Mouse (Mus musculus): ENCODE measurements around the gene Ptpre. TPM values are rescaled to one million over a fixed set of nuclear protein-coding genes. Genes with fewer than 3 reads are reported as not detected.

Gene Ptpre
- polyA plus RNA-seq, 1 experiment, result 19.7 TPM

DNA sequence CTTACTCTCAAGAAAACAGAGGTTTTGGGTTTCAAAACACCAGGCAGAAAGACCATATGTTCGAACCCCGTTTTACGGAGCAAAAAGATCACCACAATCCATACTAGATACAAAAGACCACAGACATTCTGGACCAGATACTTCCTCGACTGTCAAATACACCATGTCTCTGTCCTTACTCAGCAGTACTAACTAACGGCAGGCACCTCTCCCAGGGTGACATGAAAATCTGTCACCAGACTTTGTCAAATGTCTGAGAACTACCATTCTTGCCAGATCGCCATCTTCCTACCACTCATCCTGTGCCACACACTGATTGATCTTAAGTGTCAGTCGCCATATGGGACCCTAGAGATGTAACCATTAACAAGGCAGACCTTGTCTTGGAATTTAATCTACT, 177.9 kb downstream of the Ptpre start:
- Histone ChIP-seq H3K4me3 (ENCODE audit: control insufficient read depth, insufficient read depth, low read length) (peak overlapping the region; percentile 96; the same call in 1 of the 2 replicates), H3K27ac (ENCODE audit: control insufficient read depth, insufficient read depth, low read length) (no peak overlapping the region; the same call in 1 of the 2 replicates), H3K27me3 (ENCODE audit: control insufficient read depth, insufficient read depth, low read length) (no peaks in the 10 kb centered on the region), H3K36me3 (ENCODE audit: control insufficient read depth, insufficient read depth, low read length) (peaks cover 6% of the 10 kb centered on the region; the same call in 1 of the 2 replicates), H3K4me1 (replicated peaks; ENCODE audit: control insufficient read depth, insufficient read depth, low read length) (peaks cover 9% of the 10 kb centered on the region)
- 1% methylated on average over 7 of the region's 7 CpGs for WGBS
- TF ChIP-seq POLR2A (IDR thresholded peaks at IDR 0.05; ENCODE audit: control insufficient read depth, extremely low read depth, insufficient read depth, low read length, poor library complexity), result no peak
- no peak for TF ChIP-seq CTCF (IDR thresholded peaks at IDR 0.05; ENCODE audit: borderline replicate concordance, control insufficient read depth, extremely low read depth, insufficient read depth, low read length, poor library complexity)
- no peak for DNase-seq

DNA sequence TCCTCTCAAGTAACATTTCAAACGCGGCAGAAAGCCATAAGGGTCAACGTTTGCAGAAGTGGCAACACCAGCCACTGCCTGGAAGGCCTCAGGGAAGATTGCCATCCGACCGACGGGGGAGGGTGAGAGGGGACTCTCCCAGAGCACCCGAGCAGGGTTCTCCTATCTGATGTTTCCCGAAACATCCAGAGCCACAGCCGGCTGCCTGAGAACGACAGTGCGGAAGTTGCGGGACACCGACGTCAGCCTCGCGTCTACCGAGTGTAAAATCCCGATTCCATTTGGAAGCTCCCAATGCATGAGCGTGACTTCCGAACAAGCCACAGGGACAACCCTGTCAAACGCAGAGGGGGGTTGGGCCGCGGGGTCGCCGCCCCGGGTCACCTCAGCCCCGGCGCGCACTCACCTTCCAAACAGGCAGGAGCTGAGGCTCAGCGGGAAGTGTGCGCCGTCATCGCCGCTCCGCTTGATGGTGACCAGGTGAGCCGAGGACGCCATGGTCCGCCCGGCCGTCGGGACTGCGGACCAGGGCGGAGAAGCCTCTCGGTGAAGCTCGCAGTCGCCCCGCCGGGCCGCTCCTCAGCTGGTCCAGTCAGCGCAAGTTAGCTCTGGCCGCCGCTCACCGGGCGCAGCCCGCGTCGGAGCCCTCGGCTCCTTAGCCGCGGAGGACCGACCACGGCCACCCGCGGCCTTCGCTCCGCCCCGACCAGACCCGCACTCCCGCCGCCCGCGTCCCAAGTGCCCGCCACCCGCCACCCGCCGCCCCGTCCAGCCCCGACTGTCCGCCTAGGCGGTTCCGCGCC, 178.6 kb downstream of the Ptpre start, which contains the start of gene Mki67:
Mki67 (minus strand) TSS at position 720 of the 803 bp plus-strand sequence.
- DNase-seq, result peak; percentile 46
- Histone ChIP-seq H3K36me3 (ENCODE audit: control insufficient read depth, insufficient read depth, low read length) (no peaks in the 10 kb centered on the region; the same call in 1 of the 2 replicates), H3K4me1 (replicated peaks; ENCODE audit: control insufficient read depth, insufficient read depth, low read length) (peaks cover 9% of the 10 kb centered on the region), H3K4me3 (ENCODE audit: control insufficient read depth, insufficient read depth, low read length) (peak within 1 kb of the TSS; percentile 96), H3K27ac (ENCODE audit: control insufficient read depth, insufficient read depth, low read length) (peak within 1 kb of the TSS; percentile 51), H3K27me3 (ENCODE audit: control insufficient read depth, insufficient read depth, low read length) (no peaks in the 10 kb centered on the region)
- TF ChIP-seq POLR2A (IDR thresholded peaks at IDR 0.05; ENCODE audit: control insufficient read depth, extremely low read depth, insufficient read depth, low read length, poor library complexity) (no peak), CTCF (IDR thresholded peaks at IDR 0.05; ENCODE audit: borderline replicate concordance, control insufficient read depth, extremely low read depth, insufficient read depth, low read length, poor library complexity) (no peak)
- WGBS, result under 1% methylated on average over 77 of the region's 82 CpGs

DNA sequence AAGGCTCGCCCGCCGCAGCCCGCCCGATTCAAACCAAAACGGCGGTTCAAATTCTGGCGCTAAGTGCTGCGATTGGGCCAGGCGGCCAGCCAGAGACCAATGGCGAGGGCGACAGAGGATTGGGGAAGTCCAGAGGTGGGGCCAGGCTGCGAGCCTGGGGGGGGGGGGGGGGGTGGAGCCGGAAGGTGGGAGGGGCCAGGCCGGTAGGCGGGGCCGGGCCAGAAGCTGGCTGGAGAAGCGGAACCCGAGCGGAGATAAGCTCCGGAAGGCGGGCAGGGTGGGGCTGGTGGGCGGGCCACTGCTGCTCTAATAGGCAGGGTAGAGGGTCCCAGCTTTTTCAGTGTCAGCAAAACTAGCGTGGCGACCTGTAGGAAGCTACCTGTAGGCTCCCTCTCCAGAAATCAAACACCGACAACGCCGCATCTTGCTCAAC, 179.2 kb downstream of the Ptpre start:
- TF ChIP-seq CTCF (IDR thresholded peaks at IDR 0.05; ENCODE audit: borderline replicate concordance, control insufficient read depth, extremely low read depth, insufficient read depth, low read length, poor library complexity) (no peak), POLR2A (IDR thresholded peaks at IDR 0.05; ENCODE audit: control insufficient read depth, extremely low read depth, insufficient read depth, low read length, poor library complexity) (peak; percentile 31; the same call in 1 of the 2 replicates)
- Histone ChIP-seq H3K27me3 (ENCODE audit: control insufficient read depth, insufficient read depth, low read length) (no peaks in the 10 kb centered on the region), H3K4me1 (replicated peaks; ENCODE audit: control insufficient read depth, insufficient read depth, low read length) (peaks cover 9% of the 10 kb centered on the region), H3K4me3 (ENCODE audit: control insufficient read depth, insufficient read depth, low read length) (peak overlapping the region; percentile 96), H3K36me3 (ENCODE audit: control insufficient read depth, insufficient read depth, low read length) (no peaks in the 10 kb centered on the region), H3K27ac (ENCODE audit: control insufficient read depth, insufficient read depth, low read length) (peak overlapping the region; percentile 51)
- WGBS, result 0% methylated on average over 22 of the region's 28 CpGs
- DNase-seq, result peak; percentile 88

DNA sequence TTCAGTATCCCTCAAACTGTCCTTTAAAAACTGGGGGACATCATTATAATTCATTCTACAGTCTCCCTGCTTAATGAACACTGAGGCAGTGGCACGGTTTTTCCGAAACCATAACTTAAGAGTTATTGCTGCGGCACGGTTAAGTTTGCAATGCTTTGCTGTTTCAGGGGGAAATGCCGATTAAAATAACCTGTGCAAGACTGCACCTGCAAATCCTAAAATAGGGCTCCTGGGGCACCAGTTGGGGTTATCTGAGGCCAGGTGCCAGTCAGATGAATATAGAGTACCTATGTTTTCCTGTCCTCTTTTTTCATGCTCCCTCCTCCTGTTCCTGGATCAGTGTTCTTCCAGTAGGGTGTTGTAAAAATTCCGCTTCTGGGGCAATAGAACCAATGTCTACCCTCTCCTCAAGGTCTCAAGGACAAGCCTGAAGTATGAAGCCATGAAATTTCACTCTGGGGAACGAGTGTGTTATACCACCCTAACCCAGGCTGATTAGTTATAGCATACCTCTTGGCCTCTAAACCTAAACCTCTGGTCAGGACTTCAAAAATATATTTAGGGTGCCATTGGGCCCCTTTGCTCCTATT, 179.8 kb downstream of the Ptpre start:
- 27% methylated on average over 7 of the region's 7 CpGs for WGBS
- peak overlapping the region; percentile 56; the same call in 1 of the 2 replicates for H3K4me3 ChIP-seq (ENCODE audit: control insufficient read depth, insufficient read depth, low read length)
- H3K36me3 ChIP-seq (ENCODE audit: control insufficient read depth, insufficient read depth, low read length), result no peaks in the 10 kb centered on the region
- TF ChIP-seq POLR2A (IDR thresholded peaks at IDR 0.05; ENCODE audit: control insufficient read depth, extremely low read depth, insufficient read depth, low read length, poor library complexity), result no peak
- H3K27ac ChIP-seq (ENCODE audit: control insufficient read depth, insufficient read depth, low read length), result peak overlapping the region; percentile 51
- peak; percentile 25 for DNase-seq
- H3K27me3 ChIP-seq (ENCODE audit: control insufficient read depth, insufficient read depth, low read length), result no peaks in the 10 kb centered on the region
- peaks cover 9% of the 10 kb centered on the region for H3K4me1 ChIP-seq (replicated peaks; ENCODE audit: control insufficient read depth, insufficient read depth, low read length)

- no peak for TF ChIP-seq POLR2A (IDR thresholded peaks at IDR 0.05; ENCODE audit: control insufficient read depth, extremely low read depth, insufficient read depth, low read length, poor library complexity)
- TF ChIP-seq CTCF (IDR thresholded peaks at IDR 0.05; ENCODE audit: borderline replicate concordance, control insufficient read depth, extremely low read depth, insufficient read depth, low read length, poor library complexity), result no peak
- H3K27me3 ChIP-seq (ENCODE audit: control insufficient read depth, insufficient read depth, low read length), result no peaks in the 10 kb centered on the region
- no peak overlapping the region for H3K4me3 ChIP-seq (ENCODE audit: control insufficient read depth, insufficient read depth, low read length)
- WGBS, result 75% methylated on average over 7 of the region's 7 CpGs
- H3K36me3 ChIP-seq (ENCODE audit: control insufficient read depth, insufficient read depth, low read length), result no peaks in the 10 kb centered on the region
- H3K27ac ChIP-seq (ENCODE audit: control insufficient read depth, insufficient read depth, low read length), result no peak overlapping the region
- no peaks in the 10 kb centered on the region for H3K4me1 ChIP-seq (replicated peaks; ENCODE audit: control insufficient read depth, insufficient read depth, low read length)
- DNase-seq, result no peak
Observed at GRCm38 (mm10) chr7:135721436-135721992, 184.2 kb downstream of the Ptpre start.

DNA sequence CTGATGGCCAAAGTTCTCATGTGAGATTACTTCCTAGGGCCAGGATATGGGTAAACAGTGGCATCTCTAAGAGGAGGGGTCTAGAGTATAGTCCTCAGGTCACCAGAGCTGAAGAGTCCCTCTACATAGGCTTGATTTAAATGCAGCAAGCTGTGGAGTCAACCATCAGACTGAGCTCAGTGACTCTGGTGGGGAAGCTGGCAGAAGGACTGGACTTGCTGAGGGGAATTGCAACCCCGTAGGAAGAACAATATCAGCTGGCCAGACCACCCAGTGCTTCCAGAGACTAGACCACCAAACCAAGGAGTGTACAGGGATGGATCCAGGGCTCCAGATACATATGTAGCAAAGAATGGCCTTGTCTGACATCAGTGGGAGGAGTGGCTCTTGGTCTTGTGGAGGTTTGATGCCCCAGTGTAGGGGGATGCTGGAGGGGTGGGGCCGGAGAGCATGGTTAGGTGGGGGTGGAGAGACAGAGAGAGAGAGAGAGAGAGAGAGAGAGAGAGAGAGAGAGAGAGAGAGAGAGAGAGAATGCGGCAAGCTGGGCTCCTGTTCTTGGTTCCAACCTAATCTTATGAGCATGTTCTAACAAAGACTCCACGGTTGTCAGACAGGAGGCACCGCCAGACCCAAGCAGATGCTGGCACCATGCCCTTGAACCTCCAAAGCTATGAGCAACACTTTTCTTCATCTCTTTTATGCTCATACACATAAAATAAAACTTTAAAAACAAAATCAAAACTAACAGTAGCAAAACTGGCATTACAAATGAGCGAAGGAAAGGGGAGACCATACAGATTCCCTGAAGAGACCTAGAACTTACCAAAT, 184.9 kb downstream of the Ptpre start:
- no peak for DNase-seq
- Histone ChIP-seq H3K4me3 (ENCODE audit: control insufficient read depth, insufficient read depth, low read length) (no peak overlapping the region), H3K27me3 (ENCODE audit: control insufficient read depth, insufficient read depth, low read length) (no peaks in the 10 kb centered on the region), H3K27ac (ENCODE audit: control insufficient read depth, insufficient read depth, low read length) (no peak overlapping the region), H3K4me1 (replicated peaks; ENCODE audit: control insufficient read depth, insufficient read depth, low read length) (no peaks in the 10 kb centered on the region), H3K36me3 (ENCODE audit: control insufficient read depth, insufficient read depth, low read length) (no peaks in the 10 kb centered on the region)
- 92% methylated on average over 6 of the region's 6 CpGs for WGBS
- TF ChIP-seq POLR2A (IDR thresholded peaks at IDR 0.05; ENCODE audit: control insufficient read depth, extremely low read depth, insufficient read depth, low read length, poor library complexity) (no peak), CTCF (IDR thresholded peaks at IDR 0.05; ENCODE audit: borderline replicate concordance, control insufficient read depth, extremely low read depth, insufficient read depth, low read length, poor library complexity) (no peak)
